Mouse (Mus musculus) stomach, postnatal 0 days (tissue): ENCODE results near the gene Bcas3.

Experiments
- CTCF ChIP-seq: IDR thresholded peaks from 2 replicates; pipeline ENCODE4 v1.5.1; 2016; ENCODE audit warnings: antibody characterized with exemption, low read depth, mild to moderate bottlenecking, moderate library complexity
- EP300 ChIP-seq: optimal IDR thresholded peaks from 2 replicates; pipeline ENCODE3; 2016; ENCODE audit warnings: antibody characterized with exemption

GRCm38 (mm10) chr11:85329167-85329894 lies 23.6 kb upstream of the Bcas3 start:
- TF ChIP-seq CTCF (no peak), EP300 (no peak)
